Mouse (Mus musculus): ENCODE results near the gene Arpp19.

The Arpp19 gene

GRCm38 (mm10) chr9:75102131-75102530, 64.7 kb downstream of the Arpp19 start:
- no peak for DNase-seq (ENCODE audit: low read depth, low spot score)
